Mouse (Mus musculus) small intestine, adult 2 months (tissue): ENCODE results near the gene Agap1.

ENCODE experiments used
- CTCF ChIP-seq: fragments of 200-500 bp; IDR thresholded peaks from 2 replicates; pipeline ENCODE4 v1.5.1; 2012; ENCODE audit warnings: low read depth, mild to moderate bottlenecking, control low read depth, inconsistent platforms, low read length, moderate library complexity, mixed read lengths; ENCODE audit not compliant: insufficient replicate concordance, insufficient read length; ENCODE audit errors: extremely low read depth
- POLR2A ChIP-seq: fragments of 200-500 bp; IDR thresholded peaks from 2 replicates; pipeline ENCODE4 v1.6.1; 2012; ENCODE audit warnings: low read depth, mild to moderate bottlenecking, control low read depth, inconsistent platforms, low read length, moderate library complexity

GRCm38 (mm10) chr1:89637670-89638069 lies 183.1 kb downstream of the Agap1 start:
- TF ChIP-seq POLR2A (no peak), CTCF (no peak)
